Mouse (Mus musculus) granulocyte monocyte progenitor cell, adult 5-6 weeks (primary cell): ENCODE measurements around the gene Carns1. TPM values are rescaled to one million over a fixed set of nuclear protein-coding genes. Genes with fewer than 3 reads are reported as not detected.

Experiments
- ATAC-seq: replicated peaks from 2 replicates; pipeline ENCODE4 v1.8.0; 2016; ENCODE audit warnings: mild to moderate bottlenecking, moderate TSS enrichment, inconsistent platforms; ENCODE audit not compliant: poor library complexity, severe bottlenecking
- total RNA-seq, 2 experiments: library from RNA; stranded (forward) in 1 of 2; stranded (reverse) in 1 of 2; fragments of 200-712, 200-1000 nt in 1 of 2; fragments of >200 nt in 1 of 2; fragmentation: Nextera tagmentation in 1 of 2; gene quantifications; 2 replicates each; pipeline ENCODE4 v1.2.3; 2014 to 2017

The Carns1 gene
- total RNA-seq, 2 experiments from 2014 or later = 0.58 to 2.9 TPM

GRCm38 (mm10) chr19:4181892-4182291, 6.6 kb upstream of the Carns1 start:
- ATAC-seq = peak; percentile 73

- ATAC-seq = peak; percentile 31
Observed at GRCm38 (mm10) chr19:4180411-4180810, 5.1 kb upstream of the Carns1 start.

- no peak for ATAC-seq
Observed at GRCm38 (mm10) chr19:4172925-4173324, 2.4 kb downstream of the Carns1 start.

GRCm38 (mm10) chr19:4171393-4172290, 3.6 kb downstream of the Carns1 start:
- peak; percentile 35 for ATAC-seq

- ATAC-seq = no peak
Observed at GRCm38 (mm10) chr19:4170723-4171392, 4.4 kb downstream of the Carns1 start.

GRCm38 (mm10) chr19:4169810-4170209, 5.5 kb downstream of the Carns1 start:
- ATAC-seq = no peak; the same call in 1 of the 2 replicates

- peak; percentile 93 for ATAC-seq
Observed at GRCm38 (mm10) chr19:4169378-4169784, 5.9 kb downstream of the Carns1 start.

- no peak for ATAC-seq
Observed at GRCm38 (mm10) chr19:4166678-4167476, 8.4 kb downstream of the Carns1 start.

GRCm38 (mm10) chr19:4164721-4165120, 10.6 kb downstream of the Carns1 start:
- no peak for ATAC-seq

- ATAC-seq = no peak
Observed at GRCm38 (mm10) chr19:4164100-4164499, 11.2 kb downstream of the Carns1 start.

- ATAC-seq = no peak
Observed at GRCm38 (mm10) chr19:4163543-4163887, 11.8 kb downstream of the Carns1 start.

GRCm38 (mm10) chr19:4162646-4163542, 12.4 kb downstream of the Carns1 start, which contains the start of gene Rps6kb2:
Gene Rps6kb2, minus strand, starts transcription at chr19:4163354.
- ATAC-seq = peak; percentile 90

GRCm38 (mm10) chr19:4159049-4159448, 16.2 kb downstream of the Carns1 start:
- no peak for ATAC-seq

GRCm38 (mm10) chr19:4156771-4157170, 18.5 kb downstream of the Carns1 start:
- no peak for ATAC-seq

GRCm38 (mm10) chr19:4156073-4156579, 19.2 kb downstream of the Carns1 start:
- no peak for ATAC-seq

GRCm38 (mm10) chr19:4155223-4156072, 19.8 kb downstream of the Carns1 start:
- ATAC-seq = no peak

- ATAC-seq = peak; percentile 63
Observed at GRCm38 (mm10) chr19:4154437-4155222, 20.6 kb downstream of the Carns1 start.

GRCm38 (mm10) chr19:4153232-4153654, 22.0 kb downstream of the Carns1 start, which contains the start of gene Ptprcap:
Gene Ptprcap, plus strand, starts transcription at chr19:4153604.
- no peak for ATAC-seq
